Mouse (Mus musculus) kidney, postnatal 4 days (tissue): ENCODE measurements around the gene Reep3.

Experiments used
- DNase-seq, 2 experiments: peaks; one replicate each; pipeline ENCODE4 v3.0.0; 2021; ENCODE audit warnings: mixed read lengths in 2 of 2

Reep3 gene

DNA sequence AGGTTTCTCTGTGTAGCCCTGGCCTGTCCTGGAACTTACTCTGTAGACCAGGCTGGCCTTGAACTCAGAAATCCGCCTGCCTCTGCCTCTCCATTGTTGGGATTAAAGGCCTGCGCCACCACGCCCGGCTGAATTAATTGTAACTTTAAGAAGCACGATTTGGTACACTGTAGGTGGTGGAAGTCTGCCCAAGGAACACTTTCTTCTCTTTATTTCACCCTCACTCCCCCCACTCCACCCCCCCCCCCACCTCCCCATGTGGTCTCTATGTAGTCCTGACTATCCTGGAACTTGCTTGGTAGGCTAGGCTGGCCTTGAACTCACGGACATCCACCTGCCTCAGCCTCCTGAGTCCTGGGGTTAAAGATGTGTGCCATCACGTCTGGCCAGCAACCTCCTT, 47.1 kb downstream of the Reep3 start:
- DNase-seq, result no peak

DNA sequence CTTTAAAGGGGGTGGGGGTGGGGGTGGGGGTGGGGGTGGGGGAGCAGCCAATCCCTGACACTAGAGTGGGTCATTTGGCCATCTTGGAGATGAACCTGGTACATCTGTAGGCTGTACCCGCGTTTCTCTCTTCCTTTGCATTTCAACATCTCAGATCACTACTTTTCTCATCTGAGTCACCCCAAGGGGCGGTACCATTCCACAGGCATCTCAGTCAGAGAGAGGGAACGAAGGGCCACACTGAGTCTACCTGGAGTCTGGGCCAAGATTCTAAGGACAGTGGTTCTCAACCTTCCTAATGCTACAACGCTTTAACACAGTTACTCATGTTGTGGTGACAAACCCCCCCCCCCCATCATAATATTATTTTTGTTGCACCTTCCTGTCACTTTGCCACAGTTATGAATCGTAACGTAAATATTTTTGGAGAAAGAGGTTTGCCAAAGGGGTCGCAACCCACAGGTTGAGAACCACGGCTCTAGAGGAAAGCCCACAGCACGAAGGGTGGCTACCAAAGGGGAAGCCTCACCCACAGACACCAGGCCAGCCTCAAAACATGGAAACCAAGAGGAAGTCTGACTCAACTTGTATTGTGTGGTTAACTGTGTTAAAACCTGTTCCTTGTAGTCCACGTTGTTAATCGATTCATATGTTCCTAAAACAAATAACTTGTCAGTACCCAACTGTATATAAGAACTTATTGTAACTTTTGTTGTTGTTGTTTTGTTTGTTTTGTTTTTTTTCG, 47.7 kb downstream of the Reep3 start:
- no peak for DNase-seq

GRCm38 (mm10) chr10:67047712-67048645, 48.8 kb downstream of the Reep3 start:
- no peak for DNase-seq

DNA sequence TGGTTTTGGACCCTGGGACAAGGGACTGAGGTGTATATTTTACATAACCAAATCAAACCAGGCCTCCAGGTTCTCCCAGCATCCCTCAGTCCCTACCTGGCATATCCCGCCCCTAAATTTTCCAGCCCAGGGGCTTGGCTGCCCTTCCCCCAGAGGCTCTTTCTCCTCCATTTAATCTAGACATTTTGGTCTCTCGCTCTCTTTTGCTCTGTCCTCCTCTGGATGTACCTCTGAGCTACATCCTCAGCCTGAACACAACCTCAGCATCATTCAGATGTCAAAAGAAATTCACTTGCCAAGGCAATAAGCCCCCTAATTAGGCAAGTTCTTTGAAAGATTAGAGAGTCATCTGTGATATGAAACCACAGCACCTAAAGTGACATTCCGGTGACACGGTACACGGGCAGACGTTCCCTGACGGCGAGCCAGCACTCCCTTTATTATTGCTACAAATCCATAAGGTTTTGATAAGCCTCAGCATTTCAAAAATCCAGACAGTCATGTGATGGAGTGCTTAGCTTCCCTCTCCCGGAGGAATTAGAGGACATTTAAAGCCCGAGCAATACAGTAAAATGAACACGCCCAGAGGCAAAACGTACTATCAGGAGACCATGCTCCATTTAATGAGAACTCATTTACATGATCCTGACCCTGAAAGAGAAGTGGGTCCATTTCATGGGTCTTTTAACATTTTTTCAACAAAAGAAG, 51.4 kb downstream of the Reep3 start:
- DNase-seq, result no peak

DNA sequence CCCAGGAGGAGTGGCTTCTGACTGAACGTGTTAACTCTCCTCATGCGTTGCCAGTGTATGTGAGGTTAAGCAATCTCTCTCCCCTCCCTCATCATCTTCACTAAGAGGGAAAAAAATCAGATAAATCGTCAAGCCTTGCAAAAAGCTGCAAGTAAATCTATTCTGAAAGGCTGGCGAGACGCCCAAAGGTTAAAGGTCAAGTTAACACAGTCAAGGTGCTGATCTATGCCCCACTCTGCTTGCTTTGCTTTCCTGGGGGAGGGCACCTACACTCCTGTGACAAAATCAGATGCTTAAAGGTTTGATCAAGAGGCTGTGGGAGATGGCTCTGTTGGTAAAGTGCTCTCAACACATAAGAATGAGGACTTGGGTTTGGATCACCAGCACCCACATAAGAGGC, 52.4 kb downstream of the Reep3 start:
- peak in 1 of 2 experiments; percentile 59 for DNase-seq

GRCm38 (mm10) chr10:67043236-67043635, 53.5 kb downstream of the Reep3 start:
- DNase-seq, result peak; percentile 38 to 51

- DNase-seq, result no peak
These were observed 56.3 kb downstream of the Reep3 start for GRCm38 (mm10) chr10:67040410-67040809.

GRCm38 (mm10) chr10:67039001-67039400, 57.7 kb downstream of the Reep3 start:
- DNase-seq, result no peak

DNA sequence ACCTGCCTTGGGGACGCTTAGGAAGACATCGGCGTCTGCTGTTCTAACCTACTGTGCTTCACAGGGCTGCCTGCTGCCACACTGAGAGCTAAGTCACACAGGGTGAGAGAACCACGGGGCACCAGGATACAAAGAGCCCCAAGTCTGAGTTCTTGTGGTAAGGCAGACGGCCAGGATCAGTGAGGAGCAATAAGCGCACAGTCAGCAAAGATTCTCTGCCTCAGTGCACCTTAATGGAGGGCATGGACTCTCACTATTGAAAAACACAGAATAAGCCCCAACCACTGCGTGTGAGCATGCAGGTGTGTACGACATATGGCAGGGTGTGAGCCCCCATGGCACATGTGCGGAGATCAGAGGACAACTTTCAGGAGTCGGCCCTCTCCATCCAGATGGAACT, 60.2 kb downstream of the Reep3 start:
- no peak for DNase-seq

DNA sequence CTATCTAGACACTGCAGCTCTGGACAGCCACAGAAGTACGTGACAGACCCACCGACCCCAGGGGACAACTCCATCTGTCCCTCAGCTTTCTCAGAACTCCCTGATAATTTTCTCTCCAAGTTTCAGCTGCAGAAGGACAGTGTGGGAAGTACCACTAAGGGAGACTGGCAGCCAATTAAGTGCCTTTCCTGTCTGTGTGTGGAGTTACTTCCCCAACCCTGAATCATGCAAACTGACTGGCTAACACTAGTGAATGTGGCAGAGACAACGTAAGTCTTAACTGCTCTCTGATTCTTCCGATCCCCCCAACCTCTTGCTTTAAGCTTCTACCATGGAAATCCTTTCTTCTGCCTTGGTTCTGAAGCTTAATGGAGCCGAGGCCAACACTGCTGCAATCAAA, 60.6 kb downstream of the Reep3 start:
- no peak for DNase-seq

- no peak for DNase-seq
These were observed 65.6 kb downstream of the Reep3 start for GRCm38 (mm10) chr10:67031186-67031585.

- peak; percentile 23 to 47 for DNase-seq
These were observed 67.4 kb downstream of the Reep3 start for GRCm38 (mm10) chr10:67029297-67029696.

- DNase-seq, result no peak
These were observed 70.4 kb downstream of the Reep3 start for GRCm38 (mm10) chr10:67026375-67026774.

DNA sequence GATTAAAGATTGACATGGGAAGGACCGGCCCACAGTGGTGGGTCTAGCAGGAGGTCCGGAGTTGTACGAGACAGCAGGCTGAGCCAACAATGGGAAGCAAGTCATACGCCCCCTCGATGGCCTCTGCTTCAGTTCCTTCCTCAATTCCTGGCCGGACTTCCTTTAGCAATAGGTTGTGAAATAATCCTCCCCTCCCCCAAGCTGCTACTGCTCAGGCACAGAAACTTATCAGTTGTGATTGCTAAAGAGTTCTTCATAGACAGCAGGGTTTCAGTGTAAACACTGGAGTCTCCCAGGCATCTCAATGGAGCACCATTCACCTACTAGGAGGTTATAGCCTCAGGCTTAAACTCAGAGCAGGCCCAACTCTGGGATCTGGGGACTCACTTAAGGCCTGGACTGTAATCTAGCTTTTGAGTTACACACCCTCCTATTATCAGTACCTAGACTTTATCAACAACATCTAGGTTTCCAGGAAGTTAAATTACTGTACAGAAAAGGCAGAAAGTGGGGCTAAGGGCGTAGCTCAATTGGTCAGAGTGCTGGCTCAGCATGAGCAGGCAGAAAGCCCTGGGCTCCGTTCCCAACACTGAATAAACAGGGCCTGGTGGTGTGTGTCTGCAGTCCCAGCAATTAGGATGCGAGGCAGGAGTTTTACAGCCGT, 71.0 kb downstream of the Reep3 start:
- peak; percentile 72 to 80 for DNase-seq

- no peak for DNase-seq
These were observed 72.4 kb downstream of the Reep3 start for GRCm38 (mm10) chr10:67024391-67024790.

DNA sequence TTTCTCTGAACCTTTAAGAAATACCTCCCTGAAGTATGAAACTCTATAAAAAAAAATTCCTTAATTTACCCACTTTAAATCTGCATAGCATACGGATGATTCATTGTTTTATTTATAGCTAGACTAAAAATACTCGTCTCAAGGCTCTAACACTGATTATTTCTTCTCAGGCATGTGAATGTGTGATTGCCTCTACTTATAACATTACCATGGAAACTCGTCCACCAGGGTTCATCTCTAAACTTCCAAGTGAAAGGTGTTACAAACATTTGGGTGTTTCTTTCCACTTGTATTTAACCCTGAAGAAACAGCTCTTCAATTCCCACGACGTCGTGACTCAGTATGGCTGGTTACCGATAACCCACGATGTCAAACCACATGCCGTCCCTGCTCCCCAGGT, 73.7 kb downstream of the Reep3 start:
- DNase-seq, result no peak

- no peak for DNase-seq
These were observed 75.3 kb downstream of the Reep3 start for GRCm38 (mm10) chr10:67021494-67021893.

DNA sequence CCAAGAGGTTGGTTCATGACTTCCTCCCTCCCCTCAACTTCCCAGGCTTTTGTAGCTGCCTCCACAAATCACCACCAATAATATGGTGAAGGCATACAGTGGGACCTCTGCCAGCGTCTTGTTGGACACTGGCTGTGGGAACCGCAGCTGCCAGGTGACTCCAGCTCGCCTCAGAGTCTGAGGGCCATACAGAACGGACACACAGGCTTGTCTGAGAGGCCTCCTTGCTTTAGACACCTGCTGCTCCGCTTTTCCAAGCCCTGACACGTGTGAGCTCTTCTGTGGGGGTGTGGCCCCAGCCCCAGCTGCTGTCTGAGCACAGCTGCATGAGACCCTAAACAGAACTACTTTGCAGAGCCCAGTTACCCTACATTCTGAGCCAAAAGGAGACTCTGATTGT, 77.9 kb downstream of the Reep3 start:
- peak; percentile 52 to 67 for DNase-seq

DNA sequence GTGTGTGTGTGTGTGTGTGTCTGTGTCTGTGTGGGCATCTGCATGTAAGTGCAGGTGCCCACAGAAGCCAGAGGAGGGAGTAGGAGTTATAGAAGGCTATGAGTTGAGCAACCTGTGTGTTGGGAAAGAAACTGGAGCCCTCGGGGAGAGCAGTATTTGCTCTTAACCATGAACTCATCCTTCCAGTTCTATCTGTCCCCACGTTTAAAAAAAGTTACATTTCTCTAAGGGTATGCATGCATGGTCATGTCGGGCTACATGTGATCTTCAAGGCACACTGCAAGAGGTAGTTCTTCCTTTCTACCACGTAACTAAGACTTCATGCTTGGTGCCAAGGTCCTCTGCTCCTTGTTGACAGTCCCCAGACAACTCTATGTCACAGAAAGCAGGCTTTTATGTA, 78.9 kb downstream of the Reep3 start:
- no peak for DNase-seq

DNA sequence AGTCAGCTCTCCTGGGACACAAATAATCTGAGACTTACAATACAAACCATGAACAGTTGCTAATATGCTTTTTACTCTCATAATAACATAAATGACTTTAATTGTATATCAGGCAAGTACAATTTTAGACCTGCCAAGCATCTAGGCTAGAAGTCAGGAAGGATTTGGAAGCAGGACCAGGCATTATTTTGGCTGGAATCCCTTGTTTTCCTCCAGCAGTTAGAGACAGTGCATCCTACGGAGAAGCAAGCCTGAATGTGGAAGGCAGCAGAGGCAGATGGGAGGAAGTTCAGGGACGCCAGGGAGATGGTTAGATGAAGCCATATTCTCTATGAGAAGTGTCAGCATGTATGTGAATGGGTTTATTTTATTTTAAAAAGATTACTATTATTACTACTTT, 79.4 kb downstream of the Reep3 start:
- no peak for DNase-seq

GRCm38 (mm10) chr10:67016615-67017278, 80.0 kb downstream of the Reep3 start:
- DNase-seq, result peak; percentile 34 to 48

DNA sequence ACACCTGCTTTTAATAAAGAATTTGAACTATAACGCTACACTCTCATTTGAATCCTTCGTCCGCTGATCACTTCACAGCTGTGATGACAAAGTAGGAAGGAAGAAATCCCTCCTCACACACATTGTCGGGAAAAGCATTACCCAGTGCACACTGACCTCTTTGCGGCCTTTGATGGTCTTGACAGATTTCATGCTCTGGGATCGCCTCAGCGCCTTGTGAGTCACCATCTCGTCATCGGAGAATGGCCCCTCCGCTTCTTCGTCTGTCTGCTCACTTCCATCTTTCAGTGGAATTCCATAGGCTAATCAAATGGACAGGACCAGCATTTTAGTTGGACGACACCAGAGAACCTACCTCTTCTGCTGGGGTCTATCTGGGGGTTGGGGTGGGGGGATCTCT, 82.0 kb downstream of the Reep3 start:
- DNase-seq, result no peak
